ENCODE assay signal across 7 mouse cellular contexts in genomic region chr10:62410943-62411342, GRCm38 (mm10). TPM values are rescaled to one million over a fixed set of nuclear protein-coding genes. Genes with fewer than 3 reads are reported as not detected.
DNase-seq lines count a peak whose midpoint lies in the region; ATAC-seq lines count a peak whose summit lies in the region.

No protein-coding gene starts in this region.

- ATAC-seq in forebrain, embryonic 11.5 days (replicated peaks; ENCODE audit: low FRiP score), result peak; percentile 30; the same call in 1 of the 2 replicates
- peak; percentile 77 for ATAC-seq in megakaryocyte-erythroid progenitor cell, adult 5-6 weeks (replicated peaks; ENCODE audit: low FRiP score, low TSS enrichment, poor library complexity, severe bottlenecking)

- H3K4me1 ChIP-seq in forebrain, embryonic 11.5 days (replicated peaks; ENCODE audit: control insufficient read depth, insufficient read depth, low read length), result no peaks in the 10 kb centered on the region

- H3K36me3 ChIP-seq in forebrain, embryonic 11.5 days (ENCODE audit: control insufficient read depth, insufficient read depth, low read length), result no peaks in the 10 kb centered on the region

- WGBS in forebrain, embryonic 11.5 days, result 17% methylated on average over 5 of the region's 5 CpGs

- peak; percentile 79 for DNase-seq in NIH3T3 (ENCODE audit: low read depth)
- peak; percentile 49 for DNase-seq in c-Kit-positive CD71-positive TER-119-negative erythroid progenitor cells, embryonic 14.5 days (ENCODE audit: low read depth)
- DNase-seq in forebrain, embryonic 11.5 days (ENCODE audit: low spot score), result peak; percentile 83
- peak; percentile 20 for DNase-seq in heart, postnatal 25 days (ENCODE audit: low spot score)
- peak; percentile 63 to 66 for DNase-seq in layer of hippocampus, postnatal 14 days (ENCODE audit: low spot score in 2 of 2)
- peak; percentile 76 to 79 for DNase-seq in right cerebral cortex, postnatal 10 days (ENCODE audit: low spot score in 2 of 2)

- H3K4me2 ChIP-seq in forebrain, embryonic 11.5 days (ENCODE audit: low read depth, low read length, severe bottlenecking), result no peak overlapping the region

- H3K9me3 ChIP-seq in forebrain, embryonic 11.5 days (ENCODE audit: control insufficient read depth, low read length), result no peaks in the 10 kb centered on the region

- H3K9ac ChIP-seq in forebrain, embryonic 11.5 days (ENCODE audit: low read length), result no peak overlapping the region

- intact Hi-C loops in heart, postnatal 25 days (cut with DNase I), result loop anchor here (1.0 kb wide), 1 partner anchor 136 kb away; no protein-coding TSS in a partner anchor

- H3K4me3 ChIP-seq in forebrain, embryonic 11.5 days (ENCODE audit: low read depth, low read length), result no peak overlapping the region

- no peak overlapping the region for H3K27ac ChIP-seq in forebrain, embryonic 11.5 days (ENCODE audit: low read depth, low read length)

- H3K27me3 ChIP-seq in forebrain, embryonic 11.5 days (ENCODE audit: control insufficient read depth, insufficient read depth, low read length), result no peaks in the 10 kb centered on the region

RNA-seq across cellular contexts. Expression of gene Hkdc1, which starts 11.3 kb away (rescaled TPM):
- 0.25 TPM in 1 of 2 replicates, not detected in the other for polyA plus RNA-seq in forebrain, embryonic 11.5 days (2014; fragmentation: Nextera tagmentation; extraction: Ambion mirVana)
- total RNA-seq in heart, postnatal 25 days (2021), result not detected
- 1 to 10 TPM; 3.2 to 5.7 TPM for total RNA-seq in layer of hippocampus, postnatal 14 days (2021)
- not detected in 2 replicates for total RNA-seq in megakaryocyte-erythroid progenitor cell, adult 5-6 weeks (2014; fragmentation: Nextera tagmentation)
- total RNA-seq in megakaryocyte-erythroid progenitor cell, adult 5-6 weeks (2017), result not detected in 2 replicates

RNA-seq across cellular contexts. Expression of gene Hk1, which starts 31.2 kb away (rescaled TPM):
- polyA plus RNA-seq in forebrain, embryonic 11.5 days (2014; fragmentation: Nextera tagmentation; extraction: Ambion mirVana), result 25.9 and 28.2 TPM in 2 replicates
- total RNA-seq in heart, postnatal 25 days (2021), result 100 to 1,000 TPM; 123 to 142 TPM
- total RNA-seq in layer of hippocampus, postnatal 14 days (2021), result 100 to 1,000 TPM; 307 to 312 TPM
- total RNA-seq in megakaryocyte-erythroid progenitor cell, adult 5-6 weeks (2014; fragmentation: Nextera tagmentation), result 212 and 217 TPM in 2 replicates
- 295 and 330 TPM in 2 replicates for total RNA-seq in megakaryocyte-erythroid progenitor cell, adult 5-6 weeks (2017)

RNA-seq across cellular contexts. Expression of gene 4930507D05Rik, which starts 38.3 kb away (rescaled TPM):
- polyA plus RNA-seq in forebrain, embryonic 11.5 days (2014; fragmentation: Nextera tagmentation; extraction: Ambion mirVana), result 0.35 and 0.87 TPM in 2 replicates
- total RNA-seq in heart, postnatal 25 days (2021), result under 1 TPM; 0.22 to 0.26 TPM
- total RNA-seq in layer of hippocampus, postnatal 14 days (2021), result 1 to 10 TPM; 1.6 to 1.8 TPM
- total RNA-seq in megakaryocyte-erythroid progenitor cell, adult 5-6 weeks (2014; fragmentation: Nextera tagmentation), result 1.2 and 1.4 TPM in 2 replicates
- total RNA-seq in megakaryocyte-erythroid progenitor cell, adult 5-6 weeks (2017), result 0.99 and 1.2 TPM in 2 replicates

RNA-seq across cellular contexts. Expression of gene Supv3l1, which starts 38.6 kb away (rescaled TPM):
- 31.2 and 33.5 TPM in 2 replicates for polyA plus RNA-seq in forebrain, embryonic 11.5 days (2014; fragmentation: Nextera tagmentation; extraction: Ambion mirVana)
- total RNA-seq in heart, postnatal 25 days (2021), result 10 to 100 TPM; 38.5 to 39.3 TPM
- 10 to 100 TPM; 20.8 to 22.6 TPM for total RNA-seq in layer of hippocampus, postnatal 14 days (2021)
- total RNA-seq in megakaryocyte-erythroid progenitor cell, adult 5-6 weeks (2014; fragmentation: Nextera tagmentation), result 61.9 and 63.9 TPM in 2 replicates
- 60.6 and 72.4 TPM in 2 replicates for total RNA-seq in megakaryocyte-erythroid progenitor cell, adult 5-6 weeks (2017)

Comparison
In these comparisons a context has a peak if more than half of its experiments do, and no peak if none do; other contexts are left out.
1. DNase-seq: peak in every context shown above with its lines; median percentile 83 in forebrain, embryonic 11.5 days; 79 in NIH3T3; 78 in right cerebral cortex, postnatal 10 days; 64 in layer of hippocampus, postnatal 14 days; 49 in c-Kit-positive CD71-positive TER-119-negative erythroid progenitor cells, embryonic 14.5 days; 20 in heart, postnatal 25 days.